Mouse (Mus musculus) B cell, adult 2 months (primary cell): Measurements from ENCODE around the gene Cuedc1.
"Not testable (repeated sequence)": the region's sequence is repeated elsewhere in the genome, so short reads cannot be mapped to it uniquely, and the experiment has no call there.

Experiments
- DNase-seq, 2 experiments: peaks; one replicate each; pipeline ENCODE4 v3.0.0; 2022

Gene Cuedc1

DNA sequence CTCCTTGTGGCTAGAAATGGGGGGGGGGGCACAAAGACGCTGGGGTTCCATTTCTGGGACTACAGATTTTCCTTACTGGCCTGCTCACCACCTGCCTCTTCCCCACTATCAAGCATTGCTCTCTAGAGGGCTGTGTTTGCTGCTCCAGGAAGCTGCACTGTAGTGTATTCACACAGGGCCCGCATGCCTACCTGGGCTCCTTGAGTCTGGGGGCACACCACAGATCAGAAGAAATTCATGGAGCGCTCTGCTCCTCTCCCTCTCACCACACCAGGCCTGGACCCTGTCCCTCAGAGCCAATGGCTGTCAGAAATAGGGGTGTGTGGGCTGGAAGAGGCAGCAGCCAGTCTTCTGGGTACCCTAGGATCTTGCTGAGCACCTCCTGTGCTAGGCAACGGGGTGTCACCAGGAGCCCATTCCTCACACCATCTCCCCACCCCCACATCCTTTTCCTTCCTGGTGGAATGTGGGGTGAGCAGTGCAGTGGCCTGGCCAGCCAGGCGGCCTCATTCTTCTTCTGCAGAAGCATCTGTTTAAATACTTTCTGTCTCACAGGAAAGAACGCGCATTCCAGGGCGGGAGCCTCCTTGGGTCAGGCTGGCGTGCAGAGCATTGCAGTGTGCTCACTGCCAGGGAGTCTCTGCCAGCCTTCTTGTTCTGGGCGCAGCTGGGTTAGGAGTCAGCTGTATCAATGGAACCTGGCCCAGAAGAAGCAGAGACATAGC, 74.9 kb downstream of the Cuedc1 start:
- DNase-seq: no peak

GRCm38 (mm10) chr11:88173386-88174025, 75.6 kb downstream of the Cuedc1 start:
- no peak for DNase-seq

GRCm38 (mm10) chr11:88180467-88180958, 82.7 kb downstream of the Cuedc1 start:
- no peak for DNase-seq

GRCm38 (mm10) chr11:88180959-88181619, 83.2 kb downstream of the Cuedc1 start:
- DNase-seq: no peak

- DNase-seq: no peak
Measured at GRCm38 (mm10) chr11:88184632-88185180, 86.8 kb downstream of the Cuedc1 start.

DNA sequence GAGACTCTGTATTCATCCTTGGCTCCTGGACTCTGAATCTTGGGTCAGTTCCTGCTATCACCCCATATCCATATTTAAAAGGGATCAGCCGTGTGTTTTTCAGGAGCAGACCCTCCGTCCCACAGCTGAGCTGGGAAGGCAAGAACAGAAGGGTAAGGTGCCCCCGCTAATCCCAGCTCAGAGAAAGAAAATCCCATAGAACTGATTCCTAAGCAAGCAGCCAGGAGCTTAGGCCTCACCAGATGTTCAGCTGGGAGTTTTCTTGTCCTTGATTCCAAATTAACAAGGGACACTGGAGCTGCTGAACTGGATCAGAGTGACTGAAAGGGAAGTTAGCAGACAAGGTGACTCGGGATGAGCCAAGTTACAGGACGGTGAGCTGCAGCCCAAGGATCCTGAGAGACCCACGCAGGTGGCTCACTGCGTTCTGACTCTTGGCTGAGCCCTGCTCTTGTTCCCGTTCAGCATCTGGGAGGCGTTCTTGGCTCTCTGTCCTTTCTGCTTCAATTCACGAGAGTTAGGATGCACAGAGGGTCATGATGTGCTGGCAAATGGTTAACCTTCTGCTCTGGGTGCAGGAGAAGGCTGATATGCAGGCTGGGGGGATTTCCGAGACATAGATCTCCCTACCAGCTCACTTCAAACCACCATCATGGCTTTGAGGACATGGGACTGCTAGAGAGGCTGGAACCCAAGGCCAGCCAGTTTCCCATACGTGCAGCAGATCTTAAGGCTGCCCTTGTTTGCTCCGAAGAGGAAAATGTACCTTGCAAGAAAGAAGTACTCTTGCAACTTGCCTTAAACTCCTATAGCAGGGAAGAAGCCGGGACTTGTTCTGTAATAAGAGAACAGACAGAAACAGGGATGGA, 88.5 kb downstream of the Cuedc1 start:
- no peak for DNase-seq

- DNase-seq: no peak
Measured at GRCm38 (mm10) chr11:88186947-88187243, 89.0 kb downstream of the Cuedc1 start.

- peak; percentile 89 to 92 for DNase-seq
Measured at GRCm38 (mm10) chr11:88187417-88188133, 89.7 kb downstream of the Cuedc1 start.

GRCm38 (mm10) chr11:88188216-88188615, 90.4 kb downstream of the Cuedc1 start:
- DNase-seq: no peak

GRCm38 (mm10) chr11:88188635-88189034, 90.8 kb downstream of the Cuedc1 start:
- no peak for DNase-seq

- DNase-seq: peak; percentile 28 to 36
Measured at GRCm38 (mm10) chr11:88192595-88192994, 94.7 kb downstream of the Cuedc1 start.

GRCm38 (mm10) chr11:88193098-88193823, 95.4 kb downstream of the Cuedc1 start:
- peak; percentile 32 to 37 for DNase-seq

DNA sequence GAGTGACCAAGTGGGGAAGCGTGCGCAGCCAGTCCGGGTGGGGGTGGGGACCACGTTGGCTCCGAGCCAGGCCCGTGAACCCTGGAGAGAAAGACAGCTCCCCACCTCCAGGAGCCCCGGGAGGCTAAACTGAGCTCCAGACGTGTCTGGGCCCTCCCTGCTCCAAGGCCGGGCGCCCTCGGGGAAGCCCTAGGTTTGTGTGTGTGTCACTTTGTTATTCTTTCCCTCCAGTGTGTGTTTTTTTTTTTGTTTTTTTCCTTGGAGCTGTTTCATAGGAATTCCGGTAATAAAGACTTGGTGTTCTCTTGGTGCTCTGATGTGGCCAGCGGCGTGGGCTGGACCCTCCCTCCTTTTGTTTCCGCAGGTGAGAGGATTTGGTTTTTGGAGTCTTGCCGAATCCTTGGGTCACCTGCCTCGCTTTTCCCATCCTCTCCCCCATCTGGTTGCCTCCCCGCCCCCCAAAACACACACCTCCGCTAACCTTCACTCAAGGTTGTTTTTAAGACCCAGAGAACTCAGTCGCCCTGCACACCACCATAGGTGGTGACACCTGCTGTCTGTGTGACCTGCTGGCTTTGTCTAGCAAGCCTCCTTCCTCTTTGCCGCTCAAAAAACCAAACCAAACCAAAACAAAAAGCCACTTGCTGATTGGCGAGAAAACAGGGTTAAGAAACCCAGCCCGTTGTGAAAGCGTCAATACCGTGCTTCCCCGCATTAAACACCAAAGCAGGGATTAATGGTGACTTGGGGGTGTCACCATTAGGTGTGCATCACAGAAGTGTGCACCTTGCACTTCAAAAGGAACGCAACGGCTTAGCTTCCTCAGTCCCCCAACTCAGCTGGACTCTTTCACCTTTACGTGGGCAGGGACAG, 96.2 kb downstream of the Cuedc1 start:
- peak; percentile 57 to 61 for DNase-seq

GRCm38 (mm10) chr11:88195699-88196098, 97.8 kb downstream of the Cuedc1 start:
- not testable (repeated sequence) for DNase-seq

DNA sequence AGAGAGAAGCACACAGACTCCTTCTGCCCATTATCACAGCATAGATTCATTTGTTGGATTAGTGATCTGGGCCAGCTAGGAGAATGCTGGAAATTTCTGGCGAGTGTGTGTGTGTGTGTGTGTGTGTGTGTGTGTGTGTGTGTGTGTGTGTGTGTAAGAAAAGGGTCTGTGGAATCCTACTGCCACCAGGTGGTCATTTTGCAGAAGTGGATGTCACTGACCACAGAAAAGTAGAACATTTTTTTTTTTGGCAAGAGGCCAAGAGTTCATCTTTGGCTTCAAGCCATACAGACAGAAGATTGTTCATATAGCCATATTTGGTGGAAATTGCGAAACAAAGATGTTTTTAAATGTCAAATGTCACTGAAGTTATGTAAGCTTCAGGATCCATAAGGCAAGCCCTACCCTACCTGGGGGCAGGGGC, 99.3 kb downstream of the Cuedc1 start:
- peak; percentile 69 to 70 for DNase-seq

DNA sequence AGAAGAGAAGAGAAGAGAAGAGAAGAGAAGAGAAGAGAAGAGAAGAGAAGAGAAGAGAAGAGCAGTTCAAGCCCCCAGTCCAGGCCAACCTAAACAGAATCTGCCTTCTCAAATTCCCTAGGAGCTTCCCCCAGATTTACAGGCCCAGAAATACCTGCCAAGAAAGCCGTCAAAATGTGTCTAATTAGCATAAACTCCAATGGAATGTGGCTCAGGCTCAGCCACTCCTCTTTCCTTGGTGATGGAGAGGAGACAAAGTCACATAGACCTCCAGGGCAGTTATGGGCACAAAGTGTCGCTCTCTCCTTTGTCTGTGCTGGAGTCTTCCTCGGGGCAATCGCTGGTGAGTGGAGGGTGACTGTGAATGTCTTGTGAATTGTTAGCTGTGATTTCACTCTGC, 100.4 kb downstream of the Cuedc1 start:
- DNase-seq: no peak

GRCm38 (mm10) chr11:88201172-88201571, 103.3 kb downstream of the Cuedc1 start:
- DNase-seq: no peak

GRCm38 (mm10) chr11:88202077-88202476, 104.2 kb downstream of the Cuedc1 start:
- DNase-seq: no peak

GRCm38 (mm10) chr11:88203712-88204532, 106.1 kb downstream of the Cuedc1 start, which contains the start of gene Mrps23:
TSS of gene Mrps23 (plus strand) at chr11:88204388.
- DNase-seq: peak; percentile 90 to 91
